Comparison of ENCODE assay signal across 8 mouse cellular contexts in the genomic region with DNA sequence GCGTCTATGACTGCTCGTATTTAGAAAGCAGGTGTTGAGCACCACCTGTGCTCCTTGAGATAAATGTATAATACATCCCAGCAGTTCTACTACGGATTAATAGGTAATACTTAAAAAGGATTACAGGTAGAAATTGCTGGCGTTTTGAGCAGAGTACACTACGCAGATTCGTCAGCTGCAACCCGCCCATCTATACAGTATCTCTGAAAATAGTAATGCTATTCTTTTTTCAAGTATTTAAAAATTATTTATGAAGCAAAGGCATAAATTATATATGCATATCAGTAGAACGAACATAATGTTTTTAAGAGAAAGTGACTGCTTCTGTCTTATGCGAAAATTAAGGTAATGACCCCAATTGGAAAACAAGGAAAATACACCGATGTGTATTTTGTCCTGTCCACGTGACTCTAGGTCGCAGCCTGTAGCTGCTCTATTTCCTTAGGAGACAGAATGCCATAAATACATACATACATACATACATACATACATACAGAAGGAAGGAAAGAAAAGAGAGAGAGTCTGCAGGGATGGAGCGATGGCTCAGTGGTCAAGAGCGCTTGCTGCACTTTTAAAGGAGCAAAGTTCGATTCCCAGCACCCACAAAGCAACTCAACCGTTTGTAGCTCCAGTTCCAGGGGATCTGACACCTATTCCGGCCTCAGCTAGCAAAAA. TPM values are rescaled to one million over a fixed set of nuclear protein-coding genes. Genes with fewer than 3 reads are reported as not detected.
DNase-seq lines count a peak whose midpoint lies in the region; ATAC-seq and TF ChIP-seq lines count a peak whose summit lies in the region.

No protein-coding gene starts in this region.

- TF ChIP-seq EP300 in CH12.LX (IDR thresholded peaks at IDR 0.05; ENCODE audit: low read length), result no peak

- ATAC-seq in forebrain, embryonic 12.5 days (ENCODE audit: low FRiP score), result peak; percentile 34; the same call in 1 of the 2 replicates
- peak; percentile 46 for ATAC-seq in limb, embryonic 15.5 days (ENCODE audit: insufficient number of reproducible peaks, low FRiP score, low TSS enrichment, low read depth)
- peak; percentile 41 for ATAC-seq in stomach, embryonic 15.5 days (ENCODE audit: insufficient read depth, low FRiP score, low read depth)

- TF ChIP-seq RAD21 in CH12.LX (IDR thresholded peaks at IDR 0.05; ENCODE audit: low read depth, low read length), result no peak

- dilution Hi-C loops in CH12.LX (cut with MboI; ENCODE audit: extremely low pct_ligation_motif_present, extremely low pct_unique_long_range_greater_than_20kb, low sequenced_read_pairs), result no loop called here

- peaks cover 23% of the 10 kb centered on the region for H3K79me2 ChIP-seq in CH12.LX (replicated peaks; ENCODE audit: control insufficient read depth, extremely low read depth, insufficient read depth, poor library complexity, severe bottlenecking)

- peak overlapping the region; percentile 30 for H3K27ac ChIP-seq in CH12.LX (ENCODE audit: insufficient read depth, low read depth)
- H3K27ac ChIP-seq in forebrain, embryonic 12.5 days, result peak overlapping the region; percentile 89
- peak overlapping the region; percentile 74 for H3K27ac ChIP-seq in limb, embryonic 15.5 days
- peak overlapping the region; percentile 83 for H3K27ac ChIP-seq in stomach, embryonic 15.5 days

- no peaks in the 10 kb centered on the region for H3K36me3 ChIP-seq in CH12.LX (replicated peaks in 1 of 2; ENCODE audit: control insufficient read depth in 1 of 2, insufficient read depth in 1 of 2, low read length in 1 of 2)
- H3K36me3 ChIP-seq in forebrain, embryonic 12.5 days (replicated peaks), result no peaks in the 10 kb centered on the region
- H3K36me3 ChIP-seq in limb, embryonic 15.5 days, result no peaks in the 10 kb centered on the region
- H3K36me3 ChIP-seq in stomach, embryonic 15.5 days, result no peaks in the 10 kb centered on the region

- WGBS in forebrain, embryonic 12.5 days, result under 1% methylated on average over 17 of the region's 17 CpGs
- under 1% methylated on average over 17 of the region's 17 CpGs for WGBS in limb, embryonic 15.5 days
- under 1% methylated on average over 17 of the region's 17 CpGs for WGBS in stomach, embryonic 15.5 days

- TF ChIP-seq POLR2A in CH12.LX (IDR thresholded peaks at IDR 0.05; ENCODE audit: low read depth, low read length), result no peak

- H3K4me3 ChIP-seq in CH12.LX (replicated peaks in 1 of 3; ENCODE audit: low read depth in 2 of 3, low read length in 2 of 3, poor library complexity in 1 of 3), result peak overlapping the region; percentile 74 to 81 (median 76)
- H3K4me3 ChIP-seq in forebrain, embryonic 12.5 days (replicated peaks), result peak overlapping the region; percentile 79
- H3K4me3 ChIP-seq in limb, embryonic 15.5 days, result peak overlapping the region; percentile 76
- H3K4me3 ChIP-seq in stomach, embryonic 15.5 days (replicated peaks), result peak overlapping the region; percentile 76

- H3K9me3 ChIP-seq in CH12.LX (replicated peaks; ENCODE audit: low read length), result no peaks in the 10 kb centered on the region
- H3K9me3 ChIP-seq in forebrain, embryonic 12.5 days, result no peaks in the 10 kb centered on the region
- H3K9me3 ChIP-seq in limb, embryonic 15.5 days, result no peaks in the 10 kb centered on the region
- H3K9me3 ChIP-seq in stomach, embryonic 15.5 days, result no peaks in the 10 kb centered on the region

- peak overlapping the region; percentile 98 for H3K4me2 ChIP-seq in CH12.LX (ENCODE audit: insufficient read depth, low read depth, poor library complexity, severe bottlenecking)
- peak overlapping the region; percentile 60 for H3K4me2 ChIP-seq in forebrain, embryonic 12.5 days
- H3K4me2 ChIP-seq in limb, embryonic 15.5 days, result peak overlapping the region; percentile 72
- H3K4me2 ChIP-seq in stomach, embryonic 15.5 days, result peak overlapping the region; percentile 76

- H3K4me1 ChIP-seq in CH12.LX (ENCODE audit: control insufficient read depth in 1 of 2, insufficient read depth in 2 of 2), result peaks cover 4 to 20% of the 10 kb centered on the region in 2 experiments; a peak in 3 of 4 replicates
- peaks cover 13% of the 10 kb centered on the region for H3K4me1 ChIP-seq in forebrain, embryonic 12.5 days
- peaks cover 17% of the 10 kb centered on the region; the same call in 1 of the 2 replicates for H3K4me1 ChIP-seq in limb, embryonic 15.5 days
- peaks cover 3% of the 10 kb centered on the region; the same call in 1 of the 2 replicates for H3K4me1 ChIP-seq in stomach, embryonic 15.5 days

- TF ChIP-seq CTCF in CH12.LX (conservative IDR thresholded peaks at IDR 0.05 in 1 of 2, IDR thresholded peaks at IDR 0.05 in 1 of 2; ENCODE audit: low read depth in 2 of 2, low read length in 2 of 2), result no peak

- in situ Hi-C loops in CH12.LX (cut with MboI; ENCODE audit: low pct_ligation_motif_present, low pct_unique_long_range_greater_than_20kb, low sequenced_read_pairs), result loop anchor here (5.0 kb wide), 1 partner anchor 111 kb away; no protein-coding TSS in a partner anchor

- H3K27me3 ChIP-seq in CH12.LX (replicated peaks), result no peaks in the 10 kb centered on the region
- no peaks in the 10 kb centered on the region for H3K27me3 ChIP-seq in forebrain, embryonic 12.5 days
- H3K27me3 ChIP-seq in limb, embryonic 15.5 days, result no peaks in the 10 kb centered on the region
- H3K27me3 ChIP-seq in stomach, embryonic 15.5 days (replicated peaks), result no peaks in the 10 kb centered on the region

- DNase-seq in heart, adult 8-10 months (ENCODE audit: low spot score), result peak; percentile 9
- no peak for DNase-seq in heart, adult 11 months
- DNase-seq in CH12.LX (ENCODE audit: extremely low read depth), result peak; percentile 45
- DNase-seq in urinary bladder, adult 2 months (ENCODE audit: low spot score), result no peak
- no peak for DNase-seq in cerebellum, adult 11-12 months

- peak overlapping the region; percentile 84 for H3K9ac ChIP-seq in CH12.LX (ENCODE audit: insufficient read depth, low read depth)
- H3K9ac ChIP-seq in forebrain, embryonic 12.5 days, result no peak overlapping the region; the same call in 1 of the 2 replicates
- H3K9ac ChIP-seq in limb, embryonic 15.5 days, result no peak overlapping the region
- no peak overlapping the region for H3K9ac ChIP-seq in stomach, embryonic 15.5 days

TF ChIP-seq in CH12.LX, 34 proteins besides CTCF, POLR2A, EP300 and RAD21 (continues in another document):
- TF ChIP-seq ZMIZ1 (IDR thresholded peaks at IDR 0.05; ENCODE audit: low read depth, low read length) (no peak), ZKSCAN1 (IDR thresholded peaks at IDR 0.05; ENCODE audit: borderline replicate concordance, low read depth, low read length) (no peak), IRF4 (IDR thresholded peaks at IDR 0.05; ENCODE audit: low read depth, low read length) (no peak; the same call in 1 of the 2 replicates), MXI1 (IDR thresholded peaks at IDR 0.05; ENCODE audit: low read depth, low read length) (no peak), TCF12 (IDR thresholded peaks at IDR 0.05; ENCODE audit: low read depth, low read length) (no peak), TBP (conservative IDR thresholded peaks at IDR 0.05; ENCODE audit: low read depth, low read length) (peak; percentile 92), CHD2 (IDR thresholded peaks at IDR 0.05; ENCODE audit: low read length) (no peak), POLR2AphosphoS2 (IDR thresholded peaks at IDR 0.05; ENCODE audit: low read depth, low read length) (no peak), JUN (IDR thresholded peaks at IDR 0.05; ENCODE audit: insufficient read depth, low read depth, low read length) (no peak), JUND (conservative IDR thresholded peaks at IDR 0.05; ENCODE audit: low read depth, low read length) (no peak), ZC3H11A (IDR thresholded peaks at IDR 0.05; ENCODE audit: low read depth, low read length) (peak; percentile 19; the same call in 1 of the 2 replicates), GABPA (IDR thresholded peaks at IDR 0.05; ENCODE audit: insufficient replicate concordance, low read depth, low read length) (no peak), NRF1 (IDR thresholded peaks at IDR 0.05; ENCODE audit: low read depth, low read length) (no peak), ETS1 (conservative IDR thresholded peaks at IDR 0.05; ENCODE audit: low read depth, low read length) (no peak), MAFK (IDR thresholded peaks at IDR 0.05; ENCODE audit: insufficient replicate concordance, low read length) (no peak), USF2 (conservative IDR thresholded peaks at IDR 0.05; ENCODE audit: low read depth, low read length) (peak; percentile 76), BHLHE40 (IDR thresholded peaks at IDR 0.05; ENCODE audit: low read depth, low read length) (peak; percentile 53), RCOR1 (conservative IDR thresholded peaks at IDR 0.05; ENCODE audit: low read depth, low read length) (no peak), MYC (IDR thresholded peaks at IDR 0.05; ENCODE audit: low read depth, low read length) (no peak), MEF2A (IDR thresholded peaks at IDR 0.05; ENCODE audit: borderline replicate concordance, low read depth, low read length) (no peak), CHD1 (IDR thresholded peaks at IDR 0.05; ENCODE audit: low read depth, low read length) (no peak), USF1 (IDR thresholded peaks at IDR 0.05; ENCODE audit: low read depth, low read length) (peak; percentile 74), SMC3 (IDR thresholded peaks at IDR 0.05; ENCODE audit: low read depth, low read length) (no peak)

RNA-seq across cellular contexts. Expression of gene Cenpc1, which starts 0.6 kb away (rescaled TPM):
- 1 to 10 TPM; 3.8 to 6.2 (median 5.1) TPM for total RNA-seq in heart, adult 8-10 months (2022)
- 14.1 and 15.9 TPM in 2 replicates for total RNA-seq in CH12.LX (2012; rRNA removed)
- total RNA-seq in CH12.LX (2014; rRNA removed), result 30.6 and 32.9 TPM in 2 replicates
- 20.6 and 21.0 TPM in 2 replicates for polyA plus RNA-seq in CH12.LX (2012; ENCODE audit: insufficient read length, low read depth)
- 54.4 and 55.7 TPM in 2 replicates for polyA plus RNA-seq in forebrain, embryonic 12.5 days (2016; fragmentation: Nextera tagmentation; extraction: Ambion mirVana)
- polyA plus RNA-seq in limb, embryonic 15.5 days (2015; fragmentation: Nextera tagmentation; extraction: Ambion mirVana), result 27.1 and 28.5 TPM in 2 replicates
- 30.3 and 31.2 TPM in 2 replicates for polyA plus RNA-seq in stomach, embryonic 15.5 days (2015; fragmentation: Nextera tagmentation; extraction: Ambion mirVana)
- 9.1 and 9.5 TPM in 2 replicates for polyA plus RNA-seq in urinary bladder, adult 2 months (2012; rRNA removed)

RNA-seq across cellular contexts. Expression of gene Stap1, which starts 5.5 kb away (rescaled TPM):
- under 1 TPM in 3 of 4 experiments, not detected in 1; 0.19 to 0.26 (median 0.25) TPM for total RNA-seq in heart, adult 8-10 months (2022)
- total RNA-seq in CH12.LX (2012; rRNA removed), result 9.8 and 12.6 TPM in 2 replicates
- total RNA-seq in CH12.LX (2014; rRNA removed), result 18.1 and 18.8 TPM in 2 replicates
- 14.2 and 14.4 TPM in 2 replicates for polyA plus RNA-seq in CH12.LX (2012; ENCODE audit: insufficient read length, low read depth)
- polyA plus RNA-seq in forebrain, embryonic 12.5 days (2016; fragmentation: Nextera tagmentation; extraction: Ambion mirVana), result 0.06 and 0.31 TPM in 2 replicates
- 0.63 and 0.94 TPM in 2 replicates for polyA plus RNA-seq in limb, embryonic 15.5 days (2015; fragmentation: Nextera tagmentation; extraction: Ambion mirVana)
- 0.83 and 1.3 TPM in 2 replicates for polyA plus RNA-seq in stomach, embryonic 15.5 days (2015; fragmentation: Nextera tagmentation; extraction: Ambion mirVana)
- polyA plus RNA-seq in urinary bladder, adult 2 months (2012; rRNA removed), result 1.4 and 1.7 TPM in 2 replicates

Comparison
In these comparisons a context has a peak if more than half of its experiments do, and no peak if none do; other contexts are left out.
1. DNase-seq: peak in heart, adult 8-10 months (single experiment) and CH12.LX (single experiment); none in heart, adult 11 months (single experiment), urinary bladder, adult 2 months (single experiment) and cerebellum, adult 11-12 months (single experiment).
2. H3K27ac ChIP-seq: peak in every context shown above with its lines; median percentile 89 in forebrain, embryonic 12.5 days; 83 in stomach, embryonic 15.5 days; 74 in limb, embryonic 15.5 days; 30 in CH12.LX.
3. Peak in every context shown above with its lines, with median percentiles within 50 percentile points of each other: H3K4me2 ChIP-seq, H3K4me3 ChIP-seq and ATAC-seq.